Mouse (Mus musculus) midbrain, embryonic 14.5 days (tissue): ENCODE measurements around the gene Aldh1l2. TPM values are rescaled to one million over a fixed set of nuclear protein-coding genes. Genes with fewer than 3 reads are reported as not detected.
A peak's percentile ranks its signal among the peaks of the same experiment; 100 is the strongest.

Experiments used
- ATAC-seq: fragments of 200-750 bp; cut with Nextera tagmentation; 2 replicates; pipeline ENCODE4 v1.8.0; 2017; ENCODE audit warnings: moderate number of reproducible peaks, moderate library complexity; ENCODE audit not compliant: low FRiP score, low TSS enrichment
- DNase-seq: peaks from one replicate; pipeline ENCODE4 v3.0.0-alpha.2; 2015
- H3K27ac ChIP-seq: fragments of 300-500 bp; sonication (generic); replicated peaks from 2 replicates; pipeline ENCODE4 v1.5.1; 2014; ENCODE audit warnings: mild to moderate bottlenecking, low read depth, low read length, moderate library complexity
- H3K27me3 ChIP-seq: fragments of 300-500 bp; sonication (generic); 2 replicates; pipeline ENCODE4 v1.6.1; 2014; ENCODE audit warnings: low read length, control low read depth, mixed read lengths; ENCODE audit not compliant: control insufficient read depth, insufficient read depth
- H3K36me3 ChIP-seq: fragments of 300-500 bp; sonication (generic); 2 replicates; pipeline ENCODE4 v1.6.1; 2014; ENCODE audit warnings: low read length, control low read depth; ENCODE audit not compliant: control insufficient read depth, insufficient read depth
- H3K4me1 ChIP-seq: fragments of 300-500 bp; sonication (generic); 2 replicates; pipeline ENCODE4 v1.6.1; 2014; ENCODE audit warnings: mild to moderate bottlenecking, antibody characterized with exemption, low read length, control low read depth; ENCODE audit not compliant: control insufficient read depth, insufficient read depth
- H3K4me2 ChIP-seq: fragments of 300-500 bp; sonication (generic); 2 replicates; pipeline ENCODE4 v1.6.1; 2014; ENCODE audit warnings: mild to moderate bottlenecking, low read length, moderate library complexity
- H3K4me3 ChIP-seq: fragments of 300-500 bp; sonication (generic); replicated peaks from 2 replicates; pipeline ENCODE4 v1.5.1; 2014; ENCODE audit warnings: low read depth, low read length
- H3K9ac ChIP-seq: fragments of 300-500 bp; sonication (generic); replicated peaks from 2 replicates; pipeline ENCODE4 v1.6.1; 2014; ENCODE audit warnings: mild to moderate bottlenecking, low read length, moderate library complexity
- H3K9me3 ChIP-seq: fragments of 300-500 bp; sonication (generic); 2 replicates; pipeline ENCODE4 v1.6.1; 2016; ENCODE audit warnings: low read length, control low read depth, mixed read lengths; ENCODE audit not compliant: control insufficient read depth
- WGBS: fragments of 180-500 bp; shearing (Covaris S2); extraction: QIAGEN DNeasy Blood & Tissue Kit; methylation state at CpG from one replicate; pipeline ENCODE4 v1.1.7; 2014; 5-methylcytosine and 5-hydroxymethylcytosine counted together
- polyA plus RNA-seq: library from polyadenylated mRNA; unstranded; fragments of >200 nt; fragmentation: Nextera tagmentation; extraction: Ambion mirVana; gene quantifications from 2 replicates; pipeline ENCODE4 v1.2.1, GENCODE M21; 2014

The Aldh1l2 gene
- 16.0 and 18.5 TPM in 2 replicates for polyA plus RNA-seq

DNA sequence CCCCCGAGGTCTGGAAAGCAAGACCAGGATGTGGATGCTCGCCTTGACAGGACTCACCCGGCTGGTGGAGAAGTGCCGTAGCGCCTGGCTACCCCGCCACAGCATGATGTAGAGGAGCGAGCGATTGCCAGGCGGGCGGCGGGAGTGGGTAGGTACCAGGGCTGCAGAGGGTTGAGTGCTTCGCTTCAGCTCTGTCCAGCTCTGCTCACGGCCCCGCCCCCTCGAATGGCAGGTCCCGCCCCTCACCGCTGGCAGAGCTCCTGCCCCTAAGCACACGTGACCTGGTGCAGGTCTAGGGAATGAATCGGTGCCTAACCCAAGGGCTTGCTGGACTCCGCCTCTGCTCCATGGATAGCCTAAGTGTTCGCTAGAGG lies at the start of gene Aldh1l2:
TSS of gene Aldh1l2 (minus strand) at position 231 of the 374 bp plus-strand sequence.
- peak within 1 kb of the TSS; percentile 86 for H3K9ac ChIP-seq
- H3K36me3 ChIP-seq = no peaks in the 10 kb centered on the region
- peak within 1 kb of the TSS; percentile 89 for H3K27ac ChIP-seq
- peak within 1 kb of the TSS; percentile 78 for H3K4me2 ChIP-seq
- DNase-seq = peak; percentile 91
- H3K27me3 ChIP-seq = no peaks in the 10 kb centered on the region; the same call in 1 of the 2 replicates
- H3K4me1 ChIP-seq = peaks cover 8% of the 10 kb centered on the region
- ATAC-seq = peak; percentile 96
- peak within 1 kb of the TSS; percentile 71 for H3K4me3 ChIP-seq
- WGBS = under 1% methylated on average over 21 of the region's 21 CpGs
- no peaks in the 10 kb centered on the region for H3K9me3 ChIP-seq

DNA sequence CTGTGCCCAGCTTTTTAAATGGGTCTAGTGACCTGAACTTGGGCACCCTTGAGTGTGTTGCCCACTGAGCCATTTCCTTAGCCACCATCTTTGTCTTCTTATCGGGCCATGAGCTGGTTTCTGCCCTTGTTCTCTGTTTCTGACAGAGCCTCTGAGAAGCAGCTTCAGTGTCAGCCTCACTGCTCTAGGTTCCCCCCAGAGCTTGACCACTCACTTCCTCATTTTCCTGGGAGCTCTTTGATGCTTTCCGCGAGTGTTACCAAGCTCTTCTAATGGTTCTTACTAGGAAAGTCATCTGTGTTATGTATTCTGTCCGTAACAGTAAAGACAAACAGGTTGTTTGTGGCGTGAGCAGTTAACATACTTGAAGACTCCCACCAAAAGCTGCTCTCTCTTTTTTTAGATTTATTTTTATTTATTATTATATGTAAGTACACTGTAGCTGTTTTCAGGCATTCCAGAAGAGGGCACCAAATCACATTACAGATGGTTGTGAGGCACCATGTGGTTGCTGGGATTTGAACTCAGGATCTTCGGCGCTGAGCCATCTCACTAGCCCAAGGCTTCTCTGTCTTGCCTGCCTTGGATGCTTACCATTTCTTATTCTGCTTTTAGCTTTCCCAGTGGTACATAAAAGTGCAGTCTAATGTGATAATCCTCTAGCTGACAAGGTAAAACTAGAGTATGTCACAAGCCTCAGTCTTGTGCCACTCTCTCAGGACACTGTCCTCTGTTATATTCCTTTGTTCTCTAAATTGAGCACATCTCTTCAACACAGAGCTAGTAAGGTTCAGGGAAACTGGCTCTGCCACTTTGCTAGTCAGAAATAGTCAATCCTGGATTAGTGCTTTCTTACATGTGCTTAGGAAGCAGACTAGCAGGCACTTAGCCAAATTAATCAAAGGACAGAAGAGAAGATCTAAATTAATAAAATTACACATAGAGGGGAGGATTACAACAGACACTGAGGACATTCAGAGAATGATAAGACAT lies 31.8 kb upstream of the Aldh1l2 start:
- H3K4me3 ChIP-seq = no peak overlapping the region

DNA sequence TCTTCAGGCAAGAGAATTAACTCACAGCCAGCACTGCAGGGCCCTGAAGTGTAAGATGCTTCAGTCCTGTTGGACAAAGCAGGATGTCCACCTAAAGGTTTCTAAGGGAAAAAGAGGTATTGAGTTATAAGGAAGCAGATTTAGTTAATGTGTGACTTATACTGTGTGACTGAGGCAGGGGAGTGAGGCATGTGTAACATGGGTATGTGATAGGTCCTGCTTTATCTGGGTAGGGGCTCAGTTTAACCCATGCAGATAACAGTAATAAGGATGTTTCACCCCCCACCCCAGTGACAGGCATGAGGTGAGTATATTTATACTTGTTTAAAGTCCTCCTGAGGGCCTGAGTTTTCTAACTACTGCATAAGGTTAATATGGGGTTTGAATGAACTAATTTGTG lies 29.1 kb upstream of the Aldh1l2 start:
- peaks cover 87% of the 10 kb centered on the region for H3K36me3 ChIP-seq
- no peak overlapping the region for H3K27ac ChIP-seq
- no peak overlapping the region for H3K9ac ChIP-seq
- H3K9me3 ChIP-seq = no peaks in the 10 kb centered on the region
- DNase-seq (no peak), ATAC-seq (no peak)
- no peak overlapping the region for H3K4me3 ChIP-seq
- no peak overlapping the region for H3K4me2 ChIP-seq
- no peaks in the 10 kb centered on the region for H3K4me1 ChIP-seq
- H3K27me3 ChIP-seq = no peaks in the 10 kb centered on the region

More for the DNA sequence above, 31.8 kb upstream of the Aldh1l2 start:
- Histone ChIP-seq H3K9me3 (no peaks in the 10 kb centered on the region), H3K4me1 (no peaks in the 10 kb centered on the region), H3K27me3 (no peaks in the 10 kb centered on the region), H3K4me2 (no peak overlapping the region), H3K9ac (no peak overlapping the region), H3K36me3 (peaks cover 89% of the 10 kb centered on the region), H3K27ac (no peak overlapping the region)
- WGBS = 96% methylated on average over 7 of the region's 7 CpGs
- DNase-seq (no peak), ATAC-seq (no peak)

DNA sequence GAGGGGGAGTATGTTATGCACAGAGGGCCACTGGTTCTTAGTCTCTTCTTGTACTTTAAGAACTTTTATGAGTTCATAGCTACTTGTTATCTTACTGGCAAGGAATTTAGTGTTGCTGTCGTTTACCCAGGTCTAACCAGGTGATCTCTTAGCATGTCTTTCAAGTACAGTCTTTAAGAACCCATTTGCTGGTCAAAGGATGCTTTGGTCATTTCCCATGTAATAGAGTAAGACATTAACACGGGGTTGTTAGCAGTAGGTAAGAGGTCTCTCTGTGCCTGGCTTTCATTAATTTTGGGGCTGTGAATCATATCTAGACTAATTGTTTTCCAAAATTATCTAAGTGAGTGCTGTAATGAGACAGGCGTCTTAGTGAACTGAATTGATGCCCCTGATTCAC lies 11.4 kb upstream of the Aldh1l2 start:
- Histone ChIP-seq H3K36me3 (peaks cover 16% of the 10 kb centered on the region), H3K27ac (no peak overlapping the region), H3K4me3 (peak overlapping the region; percentile 97; the same call in 1 of the 2 replicates), H3K27me3 (no peaks in the 10 kb centered on the region), H3K4me1 (peaks cover 13% of the 10 kb centered on the region), H3K9me3 (no peaks in the 10 kb centered on the region), H3K9ac (peak overlapping the region; percentile 23; the same call in 1 of the 2 replicates), H3K4me2 (peak overlapping the region; percentile 70)
- DNase-seq = no peak
- WGBS = 80% methylated on average over 3 of the region's 3 CpGs
- no peak for ATAC-seq

DNA sequence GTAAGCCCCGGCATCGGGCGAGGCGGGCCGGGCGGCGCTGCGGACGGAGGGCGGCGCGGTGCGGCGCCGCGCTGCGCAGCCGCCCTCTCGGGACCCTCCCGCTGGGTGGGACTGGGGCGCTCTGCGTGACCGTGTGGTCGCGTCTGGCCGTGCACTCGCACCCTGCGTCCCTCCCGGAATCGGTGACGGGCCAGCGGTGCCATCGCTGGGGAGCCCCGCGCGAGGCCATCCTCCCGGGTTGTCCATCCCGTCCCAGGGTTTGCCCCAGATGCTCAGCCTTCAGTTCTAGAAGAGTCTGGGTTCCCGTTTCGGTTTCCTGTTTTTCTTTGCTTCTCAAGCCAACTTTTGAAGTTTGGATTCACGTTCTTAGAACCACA lies 10.2 kb upstream of the Aldh1l2 start:
- peak overlapping the region; percentile 70 for H3K4me2 ChIP-seq
- DNase-seq = no peak
- H3K4me1 ChIP-seq = peaks cover 13% of the 10 kb centered on the region
- H3K27ac ChIP-seq = peak overlapping the region; percentile 91
- peak overlapping the region; percentile 97 for H3K4me3 ChIP-seq
- WGBS = under 1% methylated on average over 41 of the region's 41 CpGs
- no peaks in the 10 kb centered on the region for H3K9me3 ChIP-seq
- H3K27me3 ChIP-seq = no peaks in the 10 kb centered on the region
- H3K9ac ChIP-seq = peak overlapping the region; percentile 86
- peaks cover 6% of the 10 kb centered on the region for H3K36me3 ChIP-seq
- ATAC-seq = peak; percentile 87

DNA sequence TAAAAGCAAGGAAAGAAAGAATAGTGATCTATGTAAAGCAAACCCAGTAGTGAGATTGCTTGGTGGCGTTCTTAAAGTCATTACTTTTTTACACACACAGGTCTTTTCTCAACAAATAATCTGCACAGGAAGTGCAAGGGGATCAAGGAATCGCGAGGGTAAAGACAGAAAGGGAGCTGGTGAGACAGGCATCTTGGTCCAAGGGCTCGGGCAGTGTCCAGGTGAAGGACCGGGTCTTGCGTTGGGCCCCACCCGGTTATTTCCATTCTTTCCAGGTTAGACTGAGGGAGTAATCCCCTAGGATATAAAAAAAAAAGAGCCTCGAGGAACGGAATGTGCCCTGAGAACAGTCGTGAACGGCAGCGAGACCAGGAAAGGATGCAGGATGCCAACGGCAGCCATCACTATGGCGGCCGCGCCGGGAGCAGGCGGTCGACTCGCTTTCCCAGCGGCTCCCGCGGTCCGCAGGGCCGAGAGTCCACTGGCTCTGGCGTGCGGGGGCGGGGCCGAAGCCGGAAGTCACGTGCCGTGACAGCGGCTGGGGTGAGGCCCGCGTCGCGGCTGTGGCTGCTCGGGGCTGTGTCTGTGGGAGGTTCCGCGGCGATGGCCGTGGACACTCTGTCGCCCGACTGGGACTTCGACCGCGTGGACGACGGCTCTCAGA lies 9.6 kb upstream of the Aldh1l2 start, which contains the start of gene Washc4:
TSS of gene Washc4 (plus strand) at position 314 of the 664 bp plus-strand sequence.
- Histone ChIP-seq H3K4me3 (peak within 1 kb of the TSS; percentile 97), H3K9me3 (no peaks in the 10 kb centered on the region), H3K4me2 (peak within 1 kb of the TSS; percentile 70), H3K4me1 (peaks cover 13% of the 10 kb centered on the region), H3K27me3 (no peaks in the 10 kb centered on the region), H3K36me3 (peaks cover 6% of the 10 kb centered on the region), H3K27ac (peak within 1 kb of the TSS; percentile 91), H3K9ac (peak within 1 kb of the TSS; percentile 86)
- DNase-seq (peak; percentile 97), ATAC-seq (peak; percentile 99)
- WGBS = 2% methylated on average over 49 of the region's 49 CpGs

DNA sequence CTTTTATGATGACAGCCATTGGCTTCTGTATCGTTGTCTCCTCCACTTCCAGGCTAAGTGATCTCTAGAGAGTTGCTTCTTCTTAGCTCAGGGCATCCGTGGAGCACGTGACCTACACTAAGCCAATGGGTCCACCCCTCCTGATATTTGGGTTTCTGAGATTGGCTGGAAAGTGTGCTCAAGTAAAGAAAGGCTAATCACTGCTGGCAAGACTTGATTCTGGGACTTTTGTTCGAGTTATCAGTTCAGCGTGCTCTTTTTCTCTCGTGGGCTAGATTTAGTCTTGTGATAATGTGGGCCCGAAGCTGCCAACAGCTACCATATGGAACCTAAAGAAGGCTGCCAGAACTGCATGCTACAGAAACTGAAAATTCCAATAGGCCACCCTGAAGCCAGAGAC lies 8.3 kb upstream of the Aldh1l2 start:
- Histone ChIP-seq H3K4me3 (no peak overlapping the region), H3K9me3 (no peaks in the 10 kb centered on the region), H3K4me1 (peaks cover 13% of the 10 kb centered on the region), H3K9ac (no peak overlapping the region), H3K27ac (no peak overlapping the region), H3K27me3 (no peaks in the 10 kb centered on the region), H3K4me2 (no peak overlapping the region), H3K36me3 (no peaks in the 10 kb centered on the region)
- DNase-seq = no peak
- 83% methylated on average over 7 of the region's 7 CpGs for WGBS
- ATAC-seq = no peak

DNA sequence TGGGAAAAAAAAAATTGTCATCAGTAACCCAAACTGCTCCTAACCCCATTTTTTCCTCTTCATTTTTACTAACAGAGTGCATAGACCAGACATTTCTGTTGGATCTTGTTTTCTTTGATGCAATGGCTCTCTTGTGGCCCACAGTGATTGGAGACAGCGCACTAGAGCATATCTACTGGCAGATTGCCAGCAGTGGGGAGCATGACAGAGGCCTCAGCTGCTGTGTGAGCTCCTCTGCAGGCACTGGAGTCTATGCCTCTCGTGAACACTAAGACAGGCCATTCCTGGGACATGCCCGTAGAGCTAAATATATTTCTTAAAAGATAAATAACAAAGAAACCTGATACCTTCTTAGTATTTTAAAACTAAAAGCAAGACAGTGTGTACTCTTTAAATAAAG lies 6.2 kb upstream of the Aldh1l2 start:
- H3K27ac ChIP-seq = no peak overlapping the region
- H3K9ac ChIP-seq = no peak overlapping the region
- H3K36me3 ChIP-seq = no peaks in the 10 kb centered on the region
- no peaks in the 10 kb centered on the region for H3K9me3 ChIP-seq
- WGBS = 53% methylated on average over 3 of the region's 3 CpGs
- H3K4me1 ChIP-seq = peaks cover 7% of the 10 kb centered on the region
- peak; percentile 71 for DNase-seq
- H3K27me3 ChIP-seq = no peaks in the 10 kb centered on the region
- no peak overlapping the region for H3K4me2 ChIP-seq
- H3K4me3 ChIP-seq = no peak overlapping the region
- no peak for ATAC-seq
